Comparison of ENCODE assay signal across 23 mouse cellular contexts in genomic region chr7:68296487-68296886, GRCm38 (mm10). TPM values are rescaled to one million over a fixed set of nuclear protein-coding genes. Genes with fewer than 3 reads are reported as not detected.
DNase-seq lines count a peak whose midpoint lies in the region; ATAC-seq lines count a peak whose summit lies in the region.
"Had no signal": no experiment of that assay in that cellular context is flagged by ENCODE, and none has a peak within 500 bp of the region (broad histone marks: within the 10 kb centered on the region; RNA-seq: fewer than 3 reads in every experiment).

No protein-coding gene starts in this region.

- WGBS in midbrain, embryonic 11.5 days = 90% methylated on average over 5 of the region's 5 CpGs

- no peak overlapping the region for H3K9ac ChIP-seq in midbrain, embryonic 11.5 days (ENCODE audit: low read length)
- H3K9ac ChIP-seq: embryonic facial prominence, embryonic 12.5 days; forebrain, embryonic 13.5 days; forebrain, embryonic 15.5 days; forebrain, postnatal 0 days had no signal

- DNase-seq in midbrain, embryonic 11.5 days (ENCODE audit: low spot score, missing footprints) = no peak
- no peak for DNase-seq in thymus, adult 18-20 months
- DNase-seq: adrenal gland, adult 2 months; adrenal gland, postnatal 10 days; adrenal gland, postnatal 25 days; cerebellum, adult 11 months; cerebellum, adult 18-20 months; cerebellum, adult 8-10 months; cerebellum, adult 9-11 months; cerebellum, postnatal 14 days; cerebellum, postnatal 36 days; forebrain, postnatal 0 days had no signal

- no peaks in the 10 kb centered on the region for H3K9me3 ChIP-seq in midbrain, embryonic 11.5 days (ENCODE audit: control insufficient read depth, low read length)
- H3K9me3 ChIP-seq: embryonic facial prominence, embryonic 10.5 days; embryonic facial prominence, embryonic 12.5 days; forebrain, embryonic 13.5 days; forebrain, embryonic 15.5 days had no signal

- no peaks in the 10 kb centered on the region for H3K4me1 ChIP-seq in midbrain, embryonic 11.5 days (ENCODE audit: control insufficient read depth, insufficient read depth, low read length)
- H3K4me1 ChIP-seq: forebrain, embryonic 13.5 days; forebrain, embryonic 15.5 days had no signal

- no peaks in the 10 kb centered on the region for H3K27me3 ChIP-seq in midbrain, embryonic 11.5 days (ENCODE audit: control insufficient read depth, insufficient read depth, low read length)
- H3K27me3 ChIP-seq: embryonic facial prominence, embryonic 12.5 days; forebrain, embryonic 13.5 days; forebrain, embryonic 15.5 days had no signal

- no peak overlapping the region for H3K27ac ChIP-seq in midbrain, embryonic 11.5 days (ENCODE audit: low read depth, low read length)
- H3K27ac ChIP-seq: embryonic facial prominence, embryonic 10.5 days; embryonic facial prominence, embryonic 12.5 days; forebrain, embryonic 13.5 days; forebrain, embryonic 15.5 days had no signal

- H3K36me3 ChIP-seq in midbrain, embryonic 11.5 days (ENCODE audit: control insufficient read depth, insufficient read depth, low read length) = no peaks in the 10 kb centered on the region
- H3K36me3 ChIP-seq: embryonic facial prominence, embryonic 10.5 days; embryonic facial prominence, embryonic 12.5 days; forebrain, embryonic 15.5 days had no signal

- H3K4me3 ChIP-seq in midbrain, embryonic 11.5 days (ENCODE audit: low read depth, low read length) = no peak overlapping the region
- H3K4me3 ChIP-seq: embryonic facial prominence, embryonic 10.5 days; embryonic facial prominence, embryonic 12.5 days; forebrain, embryonic 13.5 days; forebrain, embryonic 15.5 days had no signal

- ATAC-seq in common myeloid progenitor, adult 5-6 weeks (replicated peaks; ENCODE audit: low read depth, poor library complexity, severe bottlenecking) = 0 out of 2 replicates have a peak, but pooled peaks have one; percentile 20
- ATAC-seq in hematopoietic stem cell, adult 5-6 weeks (replicated peaks in 1 of 2; ENCODE audit: insufficient read depth in 1 of 2, low FRiP score in 2 of 2, low TSS enrichment in 1 of 2, low read depth in 1 of 2, poor library complexity in 2 of 2, severe bottlenecking in 2 of 2) = peak; percentile 33 to 51; a peak in 2 of 4 replicates
- peak; percentile 14; the same call in 1 of the 2 replicates for ATAC-seq in megakaryocyte progenitor cell, adult 5-6 weeks (replicated peaks; ENCODE audit: poor library complexity)
- ATAC-seq in midbrain, embryonic 11.5 days (ENCODE audit: low FRiP score) = no peak
- ATAC-seq: forebrain, embryonic 13.5 days; forebrain, embryonic 15.5 days; forebrain, postnatal 0 days had no signal

- no peak overlapping the region for H3K4me2 ChIP-seq in midbrain, embryonic 11.5 days
- H3K4me2 ChIP-seq: embryonic facial prominence, embryonic 12.5 days; forebrain, embryonic 13.5 days; forebrain, embryonic 15.5 days had no signal

RNA-seq across cellular contexts. Expression of gene Fam169b, which starts 22.8 kb away (rescaled TPM):
- total RNA-seq in common myeloid progenitor, adult 5-6 weeks (2017) = 0.55 TPM in 1 of 2 replicates, not detected in the other
- total RNA-seq in hematopoietic stem cell, adult 5-6 weeks (2017) = 1.8 and 3.6 TPM in 2 replicates
- 0.20 and 0.94 TPM in 2 replicates for total RNA-seq in megakaryocyte progenitor cell, adult 5-6 weeks (2015)
- total RNA-seq in megakaryocyte progenitor cell, adult 5-6 weeks (2017) = 0.20 and 0.21 TPM in 2 replicates
- polyA plus RNA-seq in midbrain, embryonic 11.5 days (2014; fragmentation: Nextera tagmentation; extraction: Ambion mirVana) = 0.18 TPM in 1 of 2 replicates, not detected in the other
- total RNA-seq: adrenal gland, adult 2 months; adrenal gland, postnatal 25 days; MEL had no signal
- polyA plus RNA-seq: forebrain, embryonic 13.5 days; forebrain, embryonic 15.5 days had no signal

RNA-seq across cellular contexts. Expression of gene Pgpep1l, which starts 32.5 kb away (rescaled TPM):
- not detected in 2 replicates for total RNA-seq in common myeloid progenitor, adult 5-6 weeks (2017)
- total RNA-seq in hematopoietic stem cell, adult 5-6 weeks (2017) = not detected in 2 replicates
- total RNA-seq in megakaryocyte progenitor cell, adult 5-6 weeks (2015) = not detected in 2 replicates
- not detected in 2 replicates for total RNA-seq in megakaryocyte progenitor cell, adult 5-6 weeks (2017)
- not detected in 2 replicates for polyA plus RNA-seq in midbrain, embryonic 11.5 days (2014; fragmentation: Nextera tagmentation; extraction: Ambion mirVana)
- total RNA-seq: adrenal gland, adult 2 months; adrenal gland, postnatal 25 days; MEL had no signal
- polyA plus RNA-seq: adrenal gland, adult 2 months; C2C12; embryonic facial prominence, embryonic 10.5 days; embryonic facial prominence, embryonic 12.5 days; embryonic facial prominence, embryonic 14.5 days; forebrain, embryonic 11.5 days; forebrain, embryonic 13.5 days; forebrain, embryonic 15.5 days; forebrain, postnatal 0 days had no signal
